Mouse (Mus musculus): ENCODE data around the gene Nrip3. TPM values are rescaled to one million over a fixed set of nuclear protein-coding genes. Genes with fewer than 3 reads are reported as not detected.

Gene Nrip3
- polyA plus RNA-seq, 2 experiments: 0.13 to 0.22 TPM

DNA sequence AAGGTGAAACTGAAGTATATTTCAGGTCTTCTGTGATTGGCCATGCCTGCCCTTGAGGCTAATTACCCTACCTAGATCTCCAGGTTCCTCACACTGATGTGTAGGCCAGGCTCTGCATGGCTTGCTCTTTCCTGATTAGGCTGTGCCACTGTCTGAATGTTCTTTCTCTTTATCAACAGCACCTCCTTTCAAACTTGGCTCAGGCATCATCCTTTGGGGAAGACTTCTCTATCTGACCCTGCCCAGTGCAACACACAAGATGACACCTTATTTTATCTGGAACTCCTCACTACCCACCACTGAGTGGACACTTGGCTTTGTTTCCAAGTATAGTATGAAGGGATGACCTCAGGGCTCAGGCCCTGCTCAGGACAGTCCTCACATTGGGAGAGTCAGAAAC is 36.1 kb upstream of the Nrip3 start:
- ATAC-seq (ENCODE audit: insufficient read depth) (peak; percentile 87), DNase-seq (ENCODE audit: low read depth in 3 of 3, low spot score in 3 of 3) (peak; percentile 41 to 62 (median 55))
- no peak overlapping the region for H3K9ac ChIP-seq (replicated peaks)
- TF ChIP-seq EP300 (IDR thresholded peaks at IDR 0.05; ENCODE audit: low read depth) (peak; percentile 75), CTCF (IDR thresholded peaks at IDR 0.05; ENCODE audit: low read depth) (no peak)
- H3K9me3 ChIP-seq (ENCODE audit: control insufficient read depth, low read length): no peaks in the 10 kb centered on the region
- H3K27ac ChIP-seq: no peak overlapping the region
- peak overlapping the region; percentile 3; the same call in 1 of the 2 replicates for H3K4me2 ChIP-seq (ENCODE audit: low read depth)
- no peaks in the 10 kb centered on the region for H3K36me3 ChIP-seq (replicated peaks; ENCODE audit: control insufficient read depth, insufficient read depth, low read depth)
- no peak overlapping the region for H3K4me3 ChIP-seq (ENCODE audit: insufficient read depth in 1 of 2, low read depth in 2 of 2, low read length in 2 of 2)
- peaks cover 13 to 18% of the 10 kb centered on the region in 2 experiments for H3K4me1 ChIP-seq (replicated peaks; ENCODE audit: control insufficient read depth in 2 of 2, insufficient read depth in 2 of 2, low read length in 1 of 2)
- no peaks in the 10 kb centered on the region for H3K27me3 ChIP-seq (ENCODE audit: control insufficient read depth, insufficient read depth, low read length)

DNA sequence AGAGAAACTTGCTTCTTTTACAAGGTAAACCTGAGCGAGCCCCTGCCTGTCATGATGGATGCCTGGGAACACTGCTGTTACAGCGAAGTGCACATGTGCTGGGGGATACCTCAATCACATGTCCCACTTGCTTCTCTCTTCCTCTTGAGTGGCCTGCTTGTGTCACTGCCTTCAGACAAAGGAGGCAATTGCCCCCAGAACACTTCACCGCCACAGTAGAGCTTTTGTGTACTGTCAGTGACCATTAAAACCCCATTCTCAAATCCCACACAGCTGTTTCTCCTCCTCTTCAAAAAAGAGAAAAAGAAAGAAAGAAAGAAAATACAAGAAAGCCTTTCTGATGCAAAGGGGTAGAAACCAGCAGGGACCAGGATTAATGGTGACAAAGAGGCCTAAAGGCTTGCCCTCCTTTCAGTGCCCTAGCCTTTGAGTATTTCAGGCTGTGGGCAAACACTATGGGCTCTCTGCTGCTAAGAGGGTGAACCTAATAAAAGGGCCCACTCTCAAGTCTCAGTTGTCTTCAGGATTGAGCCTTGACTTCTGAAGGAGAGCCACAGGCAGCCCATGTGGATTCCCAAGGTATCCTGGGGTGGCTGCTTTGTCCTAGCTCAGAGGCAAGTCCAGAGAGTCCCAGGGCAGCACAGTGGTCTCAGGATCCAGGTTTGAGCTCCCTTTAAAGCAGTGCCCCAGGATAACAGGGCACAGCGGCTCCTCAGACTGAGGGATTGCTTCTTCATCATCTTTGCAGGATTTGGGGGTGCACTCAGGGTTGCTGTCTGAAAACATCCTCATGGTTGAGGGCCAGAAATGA is 31.7 kb upstream of the Nrip3 start:
- Histone ChIP-seq H3K27ac (no peak overlapping the region), H3K4me1 (replicated peaks; ENCODE audit: control insufficient read depth in 2 of 2, insufficient read depth in 2 of 2, low read length in 1 of 2) (peaks cover 13 to 15% of the 10 kb centered on the region in 2 experiments), H3K4me3 (ENCODE audit: insufficient read depth in 1 of 2, low read depth in 2 of 2, low read length in 2 of 2) (no peak overlapping the region), H3K4me2 (ENCODE audit: low read depth) (no peak overlapping the region), H3K27me3 (ENCODE audit: control insufficient read depth, insufficient read depth, low read length) (no peaks in the 10 kb centered on the region), H3K9me3 (ENCODE audit: control insufficient read depth, low read length) (no peaks in the 10 kb centered on the region), H3K36me3 (replicated peaks; ENCODE audit: control insufficient read depth, insufficient read depth, low read depth) (no peaks in the 10 kb centered on the region), H3K9ac (replicated peaks) (no peak overlapping the region)
- no peak for TF ChIP-seq CTCF (IDR thresholded peaks at IDR 0.05; ENCODE audit: low read depth)
- no peak for TF ChIP-seq EP300 (IDR thresholded peaks at IDR 0.05; ENCODE audit: low read depth)
- ATAC-seq (ENCODE audit: insufficient read depth) (no peak), DNase-seq (ENCODE audit: low read depth in 3 of 3, low spot score in 3 of 3) (no peak)
- WGBS (ENCODE audit: insufficient replicate concordance): 52% methylated on average over 4 of the region's 4 CpGs

DNA sequence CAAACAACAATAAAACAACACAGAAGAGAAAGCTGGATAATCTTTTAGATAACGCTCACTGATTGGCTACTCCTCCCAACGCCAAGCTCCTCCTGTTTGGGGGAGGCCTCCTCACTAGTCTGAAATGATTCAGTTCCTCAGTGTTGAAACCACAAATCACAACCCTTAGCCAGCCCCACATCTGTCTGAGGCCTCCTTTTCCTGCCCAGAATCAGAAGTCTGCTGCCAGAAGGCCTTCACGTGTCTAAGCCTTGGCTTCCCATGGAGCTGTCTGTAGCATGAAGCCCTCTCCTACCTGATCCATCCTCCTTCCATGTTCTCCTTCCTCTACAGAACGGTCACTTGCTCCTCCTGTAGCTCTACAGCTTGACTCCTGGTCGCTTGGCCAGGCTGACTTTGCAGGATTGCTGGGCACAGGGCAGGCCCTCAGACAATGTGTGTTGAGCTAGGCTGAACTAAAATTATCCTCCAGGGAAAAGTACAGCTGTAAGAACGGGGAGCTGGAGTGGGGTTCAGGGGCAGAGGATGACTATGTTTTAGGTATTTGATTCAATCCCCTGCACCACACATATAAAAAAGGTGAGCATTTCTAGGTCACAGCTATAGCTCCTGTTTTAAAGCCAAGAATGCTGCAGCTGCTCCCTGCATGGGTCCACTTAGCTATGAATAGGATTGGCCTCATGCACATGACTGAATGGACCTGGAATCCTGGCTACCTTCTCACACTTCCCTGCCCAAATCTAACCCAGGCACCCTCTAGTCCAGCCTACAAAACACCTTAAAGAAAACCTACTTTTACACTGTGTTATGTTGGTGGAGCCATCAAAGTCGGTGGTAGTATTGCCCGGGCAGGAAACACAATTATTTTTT is 26.0 kb upstream of the Nrip3 start:
- WGBS (ENCODE audit: insufficient replicate concordance): 40% methylated on average over 8 of the region's 8 CpGs
- H3K9ac ChIP-seq (replicated peaks): no peak overlapping the region
- ATAC-seq (ENCODE audit: insufficient read depth) (no peak), DNase-seq (ENCODE audit: low read depth in 3 of 3, low spot score in 3 of 3) (no peak)
- H3K4me2 ChIP-seq (ENCODE audit: low read depth): no peak overlapping the region
- H3K9me3 ChIP-seq (ENCODE audit: control insufficient read depth, low read length): no peaks in the 10 kb centered on the region
- H3K4me1 ChIP-seq (replicated peaks; ENCODE audit: control insufficient read depth in 2 of 2, insufficient read depth in 2 of 2, low read length in 1 of 2): no peaks in the 10 kb centered on the region
- H3K36me3 ChIP-seq (replicated peaks; ENCODE audit: control insufficient read depth, insufficient read depth, low read depth): no peaks in the 10 kb centered on the region
- H3K27ac ChIP-seq: no peak overlapping the region
- no peak overlapping the region for H3K4me3 ChIP-seq (ENCODE audit: insufficient read depth in 1 of 2, low read depth in 2 of 2, low read length in 2 of 2)
- H3K27me3 ChIP-seq (ENCODE audit: control insufficient read depth, insufficient read depth, low read length): no peaks in the 10 kb centered on the region
- no peak for TF ChIP-seq EP300 (IDR thresholded peaks at IDR 0.05; ENCODE audit: low read depth)
- no peak for TF ChIP-seq CTCF (IDR thresholded peaks at IDR 0.05; ENCODE audit: low read depth)

- ATAC-seq (ENCODE audit: insufficient read depth) (no peak), DNase-seq (ENCODE audit: low read depth in 3 of 3, low spot score in 3 of 3) (peak in 2 of 3 experiments; percentile 23 to 30)
- TF ChIP-seq EP300 (IDR thresholded peaks at IDR 0.05; ENCODE audit: low read depth) (no peak), CTCF (IDR thresholded peaks at IDR 0.05; ENCODE audit: low read depth) (peak; percentile 69)
- Histone ChIP-seq H3K9ac (replicated peaks) (no peak overlapping the region), H3K27me3 (ENCODE audit: control insufficient read depth, insufficient read depth, low read length) (no peaks in the 10 kb centered on the region), H3K4me2 (ENCODE audit: low read depth) (no peak overlapping the region), H3K4me3 (ENCODE audit: insufficient read depth in 1 of 2, low read depth in 2 of 2, low read length in 2 of 2) (no peak overlapping the region), H3K9me3 (ENCODE audit: control insufficient read depth, low read length) (no peaks in the 10 kb centered on the region), H3K4me1 (replicated peaks; ENCODE audit: control insufficient read depth in 2 of 2, insufficient read depth in 2 of 2, low read length in 1 of 2) (no peaks in the 10 kb centered on the region), H3K27ac (no peak overlapping the region), H3K36me3 (replicated peaks; ENCODE audit: control insufficient read depth, insufficient read depth, low read depth) (no peaks in the 10 kb centered on the region)
- 26% methylated on average over 6 of the region's 6 CpGs for WGBS (ENCODE audit: insufficient replicate concordance)
These were observed 23.0 kb upstream of the Nrip3 start for GRCm38 (mm10) chr7:109804843-109805242.

DNA sequence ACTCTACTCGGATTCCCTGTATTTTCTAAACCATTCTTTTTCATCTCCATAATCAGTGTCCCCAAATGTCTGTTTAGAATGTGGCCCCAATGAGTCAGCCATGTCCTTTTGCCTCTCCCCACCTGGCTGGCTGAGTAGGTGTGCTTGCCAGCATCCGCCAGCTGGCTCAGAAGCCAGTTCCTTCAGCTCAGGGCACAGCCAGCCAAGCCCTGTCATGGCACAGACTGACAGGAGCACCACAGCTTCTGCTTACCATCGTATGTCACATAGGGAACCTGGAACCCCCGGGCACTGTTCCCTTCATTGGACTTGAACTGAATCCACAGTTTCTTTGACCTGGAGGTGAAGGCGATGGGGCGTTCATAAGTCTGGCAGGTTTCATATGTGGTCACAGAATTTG is 22.5 kb upstream of the Nrip3 start:
- no peak overlapping the region for H3K4me3 ChIP-seq (ENCODE audit: insufficient read depth in 1 of 2, low read depth in 2 of 2, low read length in 2 of 2)
- H3K27ac ChIP-seq: no peak overlapping the region
- no peaks in the 10 kb centered on the region for H3K27me3 ChIP-seq (ENCODE audit: control insufficient read depth, insufficient read depth, low read length)
- no peak overlapping the region for H3K9ac ChIP-seq (replicated peaks)
- H3K9me3 ChIP-seq (ENCODE audit: control insufficient read depth, low read length): no peaks in the 10 kb centered on the region
- DNase-seq (ENCODE audit: low read depth in 3 of 3, low spot score in 3 of 3): no peak
- no peaks in the 10 kb centered on the region for H3K4me1 ChIP-seq (replicated peaks; ENCODE audit: control insufficient read depth in 2 of 2, insufficient read depth in 2 of 2, low read length in 1 of 2)
- TF ChIP-seq EP300 (IDR thresholded peaks at IDR 0.05; ENCODE audit: low read depth): no peak
- no peak for TF ChIP-seq CTCF (IDR thresholded peaks at IDR 0.05; ENCODE audit: low read depth)
- H3K36me3 ChIP-seq (replicated peaks; ENCODE audit: control insufficient read depth, insufficient read depth, low read depth): no peaks in the 10 kb centered on the region
- 67% methylated on average over 6 of the region's 6 CpGs for whole genome bisulfite sequencing (ENCODE audit: insufficient replicate concordance)
- no peak for ATAC-seq (ENCODE audit: insufficient read depth)
- no peak overlapping the region for H3K4me2 ChIP-seq (ENCODE audit: low read depth)
